Mouse (Mus musculus) CH12F3 (cell line): Measurements from ENCODE around the gene Gm8298.
"Not testable (repeated sequence)": the region's sequence is repeated elsewhere in the genome, so short reads cannot be mapped to it uniquely, and the experiment has no call there.

ENCODE experiments used
- in situ Hi-C: fragments of 300-500 bp; cut with MboI; formaldehyde crosslinking; loops from 2 replicates; pipeline ENCODE4 v1.14.3; 2020; ENCODE audit warnings: low sequenced_read_pairs

The Gm8298 gene

DNA sequence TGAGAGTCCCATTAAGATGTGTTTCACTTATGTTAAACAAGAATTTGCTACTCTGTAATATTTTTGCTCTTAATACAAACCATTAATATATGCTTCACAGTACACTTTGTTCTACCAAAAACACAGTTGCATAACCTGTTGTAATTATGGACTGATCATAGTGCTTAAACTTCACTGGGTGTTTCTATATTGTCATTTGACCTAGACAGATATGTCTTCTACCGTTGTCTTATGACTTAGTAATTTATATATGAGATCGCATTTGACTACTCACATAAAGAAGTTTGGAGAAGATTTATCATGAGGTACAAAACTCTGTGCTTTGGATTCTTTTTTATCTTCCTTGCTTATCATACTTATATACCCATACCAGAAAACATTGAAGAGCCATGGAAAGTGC is at the start of gene Gm8298:
TSS of gene Gm8298 (plus strand) at position 301 of the 400 bp plus-strand sequence.
- in situ Hi-C loops: no loop called here

DNA sequence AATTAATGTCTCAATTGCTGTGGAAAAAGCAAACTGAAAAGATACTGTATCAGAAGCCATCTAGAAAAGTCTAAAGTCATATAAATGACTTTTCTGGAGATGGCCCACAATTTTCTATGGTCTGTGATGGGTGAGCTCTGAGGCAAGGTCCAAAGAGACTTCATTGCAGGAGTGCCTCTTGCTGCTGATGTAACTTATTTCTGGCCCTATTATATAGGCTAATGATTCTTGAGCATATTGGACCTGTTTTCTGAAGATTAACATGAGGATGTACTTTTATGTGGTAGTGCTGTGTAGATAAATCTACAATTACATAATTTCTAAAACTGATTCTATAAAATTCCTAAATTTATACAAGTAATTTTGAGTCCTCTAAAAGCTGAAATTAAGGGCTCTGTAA is 47.7 kb upstream of the Gm8298 start:
- in situ Hi-C loops: no loop called here

DNA sequence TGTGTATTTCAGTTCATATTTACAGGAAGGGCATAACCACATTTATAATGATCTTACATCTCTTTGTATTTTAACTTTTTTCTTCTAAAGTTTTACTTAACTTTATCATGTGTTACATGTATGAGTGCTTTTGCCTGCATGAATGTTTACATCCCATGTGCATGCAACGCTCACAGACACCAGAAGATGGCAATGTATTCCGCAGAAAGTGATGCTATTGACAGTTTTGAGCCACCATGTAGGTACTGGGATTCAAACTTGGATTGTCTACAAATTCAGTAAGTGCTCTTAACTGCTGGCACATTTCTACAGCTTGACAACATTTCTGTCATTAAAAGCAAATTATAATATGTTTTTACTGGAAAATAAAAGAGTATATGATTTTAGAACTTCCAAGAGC is 9.9 kb downstream of the Gm8298 start:
- in situ Hi-C loops: no loop called here

DNA sequence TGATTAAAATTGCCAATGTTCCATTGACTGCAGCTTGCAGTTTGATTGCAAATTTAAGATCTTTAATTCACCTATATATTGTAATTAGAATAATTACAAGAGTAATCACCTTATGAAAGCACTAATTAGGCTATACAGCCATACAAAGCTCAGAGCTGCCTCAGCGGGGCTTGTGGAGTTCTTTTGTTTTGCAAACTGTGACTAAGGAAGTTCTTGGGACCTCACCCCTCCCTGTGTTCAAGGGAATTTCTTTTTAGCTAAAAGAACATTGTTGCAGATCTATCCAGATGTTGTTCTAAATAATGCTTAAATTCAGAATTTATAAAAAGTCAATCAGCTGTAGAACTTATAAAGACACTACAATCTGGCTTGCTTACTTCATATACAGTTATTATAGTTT is 16.8 kb downstream of the Gm8298 start:
- in situ Hi-C loops: not testable (repeated sequence)

DNA sequence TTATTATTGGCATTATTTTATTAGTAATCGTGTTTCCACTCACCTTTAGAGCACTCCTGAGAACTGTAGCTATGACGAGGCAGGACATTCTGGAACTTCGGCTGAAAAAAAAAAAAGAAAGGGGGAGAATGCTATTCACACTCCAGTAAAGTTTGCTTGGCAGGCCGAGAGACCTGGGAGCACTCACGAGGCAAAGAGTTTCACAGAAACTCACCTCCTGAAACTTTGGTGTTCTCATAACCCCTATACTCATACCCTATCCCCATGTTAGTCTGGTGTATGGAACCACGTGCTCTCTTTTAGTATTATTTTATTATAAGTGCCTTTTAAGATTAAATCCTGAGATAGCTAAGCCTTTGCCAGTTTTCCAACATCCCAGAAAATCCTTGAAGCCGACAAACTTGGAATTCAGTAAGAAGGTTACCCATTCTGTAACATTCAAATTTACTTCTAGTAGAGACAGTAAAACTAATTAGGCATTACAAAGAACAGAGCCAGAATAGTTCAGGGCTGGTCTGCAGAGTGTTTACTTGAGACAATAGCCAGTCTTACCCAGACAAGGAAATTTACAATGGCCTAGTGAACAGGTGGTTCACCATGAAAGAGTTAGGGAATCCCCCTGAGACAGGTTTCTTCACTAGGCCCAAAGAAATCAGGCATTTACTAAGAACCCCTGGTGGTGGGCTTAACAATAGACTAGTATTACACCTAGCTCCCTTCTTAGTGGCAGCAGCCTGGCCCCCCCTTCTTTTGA is 19.1 kb downstream of the Gm8298 start:
- in situ Hi-C loops: not testable (repeated sequence)

DNA sequence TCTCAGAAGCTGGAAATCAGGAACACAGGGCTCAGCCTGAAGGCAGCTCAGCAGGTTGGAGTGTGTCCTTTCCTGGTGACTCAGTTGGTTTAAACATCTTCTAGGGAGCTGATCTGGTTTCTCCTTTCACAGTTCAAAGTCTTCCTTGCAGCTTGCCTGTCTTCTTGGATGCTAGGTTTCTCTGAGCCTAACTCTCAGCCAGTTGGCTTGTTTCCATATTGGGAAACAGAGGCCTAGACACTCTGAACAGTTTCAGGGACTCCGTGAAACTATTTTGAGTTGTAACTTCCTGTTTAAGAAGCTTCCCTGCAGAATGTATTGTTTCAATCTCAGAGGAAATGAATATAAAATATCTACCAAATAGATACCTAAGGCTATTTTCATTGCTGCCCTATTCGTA is 32.4 kb downstream of the Gm8298 start:
- in situ Hi-C loops: no loop called here

DNA sequence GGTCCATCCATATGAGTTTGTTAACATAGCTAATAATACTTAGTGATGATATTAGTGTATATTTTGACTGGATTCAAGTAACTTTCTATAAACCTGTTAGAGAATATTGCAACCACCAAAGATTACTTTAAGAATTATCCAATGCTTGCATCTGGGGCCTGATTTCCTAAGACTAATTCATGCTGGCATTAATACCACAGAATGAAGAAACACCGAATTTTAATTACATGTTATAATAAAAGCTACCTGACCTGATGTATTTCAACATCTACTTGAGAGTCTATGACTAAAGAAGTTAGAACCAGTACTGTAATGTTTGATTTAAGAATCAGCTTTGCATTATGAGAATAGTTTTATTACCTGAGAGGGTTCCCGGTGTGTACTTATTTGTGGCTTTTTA is 64.1 kb downstream of the Gm8298 start, which contains the start of gene C130079G13Rik:
TSS of gene C130079G13Rik (plus strand) at position 301 of the 400 bp plus-strand sequence.
- in situ Hi-C loops: no loop called here
